Mouse (Mus musculus): ENCODE results near the gene Gm11627. TPM values are rescaled to one million over a fixed set of nuclear protein-coding genes. Genes with fewer than 3 reads are reported as not detected.

The Gm11627 gene
- total RNA-seq (2021), result 1 to 10 TPM; 4.8 to 5.0 TPM
- long read RNA-seq, experiment 1, partial matches to known transcripts, result 0 of 3 reads
- long read RNA-seq, experiment 1, other reads (novel, unspliced or antisense), result 3 of 3 reads
- long read RNA-seq, experiment 2, partial matches to known transcripts, result 0 of 2 reads
- long read RNA-seq, experiment 2, other reads (novel, unspliced or antisense), result 0 of 2 reads

GRCm38 (mm10) chr11:102579165-102580033 lies at the start of gene Gm11627:
TSS of gene Gm11627 (minus strand) at chr11:102579461.
- DNase-seq (ENCODE audit: extremely low spot score in 1 of 2, low spot score in 2 of 2), result peak in 1 of 2 experiments; percentile 28
- peak within 1 kb of the TSS; percentile 20 for H3K4me3 ChIP-seq
- TF ChIP-seq CTCF (IDR thresholded peaks at IDR 0.05), result no peak

GRCm38 (mm10) chr11:102628529-102628928 lies 49.3 kb upstream of the Gm11627 start:
- no peak for TF ChIP-seq CTCF (IDR thresholded peaks at IDR 0.05)
- no peak overlapping the region for H3K27ac ChIP-seq
- intact Hi-C loops (cut with DNase I), result no loop called here
- no peak for DNase-seq (ENCODE audit: extremely low spot score in 1 of 2, low spot score in 2 of 2)
- H3K4me3 ChIP-seq, result no peak overlapping the region

More at GRCm38 (mm10) chr11:102579165-102580033, at the start of gene Gm11627:
- intact Hi-C loops (cut with DNase I), result loop anchor here (2.0 kb wide), 1 partner anchor 25 kb away; the partner anchor contains the start of gene Fzd2
- H3K27ac ChIP-seq, result peak within 1 kb of the TSS; percentile 44; the same call in 1 of the 2 replicates

- Histone ChIP-seq H3K4me3 (no peak overlapping the region), H3K27ac (no peak overlapping the region)
- DNase-seq (ENCODE audit: extremely low spot score in 1 of 2, low spot score in 2 of 2), result no peak
- intact Hi-C loops (cut with DNase I), result no loop called here
- no peak for TF ChIP-seq CTCF (IDR thresholded peaks at IDR 0.05)
Observed at GRCm38 (mm10) chr11:102627171-102627931, 48.1 kb upstream of the Gm11627 start.

- H3K4me3 ChIP-seq, result no peak overlapping the region
- no peak for DNase-seq (ENCODE audit: extremely low spot score in 1 of 2, low spot score in 2 of 2)
- no peak overlapping the region for H3K27ac ChIP-seq
- intact Hi-C loops (cut with DNase I), result no loop called here
- no peak for TF ChIP-seq CTCF (IDR thresholded peaks at IDR 0.05)
Observed at GRCm38 (mm10) chr11:102624888-102625407, 45.7 kb upstream of the Gm11627 start.

- DNase-seq (ENCODE audit: extremely low spot score in 1 of 2, low spot score in 2 of 2), result no peak
- no peak for TF ChIP-seq CTCF (IDR thresholded peaks at IDR 0.05)
- intact Hi-C loops (cut with DNase I), result no loop called here
- Histone ChIP-seq H3K27ac (no peak overlapping the region), H3K4me3 (no peak overlapping the region)
Observed at GRCm38 (mm10) chr11:102623876-102624789, 44.9 kb upstream of the Gm11627 start.

GRCm38 (mm10) chr11:102619449-102619848 lies 40.2 kb upstream of the Gm11627 start:
- Histone ChIP-seq H3K27ac (no peak overlapping the region), H3K4me3 (no peak overlapping the region)
- TF ChIP-seq CTCF (IDR thresholded peaks at IDR 0.05), result no peak; the same call in none of the 2 replicates
- DNase-seq (ENCODE audit: extremely low spot score in 1 of 2, low spot score in 2 of 2), result no peak
- intact Hi-C loops (cut with DNase I), result no loop called here

GRCm38 (mm10) chr11:102611317-102611705 lies 32.0 kb upstream of the Gm11627 start:
- intact Hi-C loops (cut with DNase I), result no loop called here
- Histone ChIP-seq H3K4me3 (no peak overlapping the region), H3K27ac (no peak overlapping the region)
- DNase-seq (ENCODE audit: extremely low spot score in 1 of 2, low spot score in 2 of 2), result no peak
- no peak for TF ChIP-seq CTCF (IDR thresholded peaks at IDR 0.05)

- intact Hi-C loops (cut with DNase I), result no loop called here
- DNase-seq (ENCODE audit: extremely low spot score in 1 of 2, low spot score in 2 of 2), result no peak
- H3K4me3 ChIP-seq, result no peak overlapping the region
- no peak overlapping the region for H3K27ac ChIP-seq
- TF ChIP-seq CTCF (IDR thresholded peaks at IDR 0.05), result no peak
Observed at GRCm38 (mm10) chr11:102610675-102611316, 31.5 kb upstream of the Gm11627 start.

GRCm38 (mm10) chr11:102610260-102610659 lies 31.0 kb upstream of the Gm11627 start:
- intact Hi-C loops (cut with DNase I), result no loop called here
- no peak overlapping the region for H3K4me3 ChIP-seq
- DNase-seq (ENCODE audit: extremely low spot score in 1 of 2, low spot score in 2 of 2), result no peak
- TF ChIP-seq CTCF (IDR thresholded peaks at IDR 0.05), result no peak
- H3K27ac ChIP-seq, result no peak overlapping the region

- no peak overlapping the region for H3K27ac ChIP-seq
- TF ChIP-seq CTCF (IDR thresholded peaks at IDR 0.05), result no peak
- no peak overlapping the region for H3K4me3 ChIP-seq
- no peak for DNase-seq (ENCODE audit: extremely low spot score in 1 of 2, low spot score in 2 of 2)
- intact Hi-C loops (cut with DNase I), result no loop called here
Observed at GRCm38 (mm10) chr11:102609483-102609882, 30.2 kb upstream of the Gm11627 start.
